Mouse (Mus musculus) right cerebral cortex, postnatal 25 days (tissue): ENCODE data around the gene Vps51.

Source experiments
- DNase-seq: peaks from one replicate; pipeline ENCODE4 v3.0.0; 2022

Vps51 gene

GRCm38 (mm10) chr19:6073889-6074288 lies 3.1 kb downstream of the Vps51 start:
- DNase-seq: no peak

- DNase-seq: no peak
Observed at GRCm38 (mm10) chr19:6071261-6071660, 5.8 kb downstream of the Vps51 start.

- no peak for DNase-seq
Observed at GRCm38 (mm10) chr19:6070571-6071250, 6.3 kb downstream of the Vps51 start.

- DNase-seq: no peak
Observed at GRCm38 (mm10) chr19:6069851-6070250, 7.2 kb downstream of the Vps51 start.

- no peak for DNase-seq
Observed at GRCm38 (mm10) chr19:6068951-6069350, 8.1 kb downstream of the Vps51 start.

- DNase-seq: peak; percentile 86
Observed at GRCm38 (mm10) chr19:6067724-6068415, 9.2 kb downstream of the Vps51 start, which contains the start of gene Tm7sf2. Gene Tm7sf2, minus strand, starts transcription at chr19:6068373.

- peak; percentile 80 for DNase-seq
Observed at GRCm38 (mm10) chr19:6067011-6067723, 9.9 kb downstream of the Vps51 start.

GRCm38 (mm10) chr19:6066571-6066970 lies 10.5 kb downstream of the Vps51 start:
- DNase-seq: no peak

GRCm38 (mm10) chr19:6063081-6063480 lies 13.9 kb downstream of the Vps51 start:
- DNase-seq: no peak

- DNase-seq: no peak
Observed at GRCm38 (mm10) chr19:6062418-6062817, 14.6 kb downstream of the Vps51 start.

GRCm38 (mm10) chr19:6061641-6062302 lies 15.3 kb downstream of the Vps51 start:
- DNase-seq: peak; percentile 54

GRCm38 (mm10) chr19:6061021-6061533 lies 16.0 kb downstream of the Vps51 start, which contains the start of gene Znhit2:
Gene Znhit2, plus strand, starts transcription at chr19:6061192.
- peak; percentile 92 for DNase-seq

- no peak for DNase-seq
Observed at GRCm38 (mm10) chr19:6058966-6059365, 18.1 kb downstream of the Vps51 start.

GRCm38 (mm10) chr19:6058513-6058912 lies 18.5 kb downstream of the Vps51 start:
- no peak for DNase-seq

GRCm38 (mm10) chr19:6057313-6058096 lies 19.5 kb downstream of the Vps51 start, which contains the start of the genes Mrpl49 and Fau:
Gene Mrpl49, minus strand, starts transcription at chr19:6057785.
Gene Fau, plus strand, starts transcription at chr19:6057844.
- peak; percentile 99 for DNase-seq

- DNase-seq: no peak
Observed at GRCm38 (mm10) chr19:6056696-6057095, 20.3 kb downstream of the Vps51 start.

GRCm38 (mm10) chr19:6054296-6054695 lies 22.7 kb downstream of the Vps51 start:
- no peak for DNase-seq

GRCm38 (mm10) chr19:6052516-6052915 lies 24.5 kb downstream of the Vps51 start:
- no peak for DNase-seq

- DNase-seq: no peak
Observed at GRCm38 (mm10) chr19:6048681-6049410, 28.2 kb downstream of the Vps51 start.

- no peak for DNase-seq
Observed at GRCm38 (mm10) chr19:6047899-6048166, 29.2 kb downstream of the Vps51 start.

- no peak for DNase-seq
Observed at GRCm38 (mm10) chr19:6047154-6047898, 29.7 kb downstream of the Vps51 start.
